Mouse (Mus musculus) kidney, embryonic 14.5 days (tissue): Measurements from ENCODE around the gene Phpt1. TPM values are rescaled to one million over a fixed set of nuclear protein-coding genes. Genes with fewer than 3 reads are reported as not detected.

ENCODE experiments used
- polyA plus RNA-seq: library from polyadenylated mRNA; unstranded; fragments of >200 nt; fragmentation: Nextera tagmentation; extraction: Ambion mirVana; gene quantifications from 2 replicates; pipeline ENCODE4 v1.2.1, GENCODE M21; 2014

Gene Phpt1
- polyA plus RNA-seq, 1 experiment from 2014 or later = 229 TPM

Other genes starting within 250 kb of the Phpt1 start
- gene Man1b1, start 242.9 kb downstream of the Phpt1 start, polyA plus RNA-seq = 89.9 and 106 TPM in 2 replicates
- 15.4 and 16.2 TPM in 2 replicates for gene Dpp7, start 218.9 kb downstream of the Phpt1 start, polyA plus RNA-seq
- 19.3 and 25.0 TPM in 2 replicates for gene Uap1l1, start 209.5 kb downstream of the Phpt1 start, polyA plus RNA-seq
- 45.1 and 47.2 TPM in 2 replicates for gene Sapcd2, start 202.9 kb downstream of the Phpt1 start, polyA plus RNA-seq
- gene Entpd2, start 179.3 kb downstream of the Phpt1 start, polyA plus RNA-seq = 2.0 and 2.7 TPM in 2 replicates
- 32.8 and 34.0 TPM in 2 replicates for gene Npdc1, start 175.9 kb downstream of the Phpt1 start, polyA plus RNA-seq
- gene Fut7, start 152.0 kb downstream of the Phpt1 start, polyA plus RNA-seq = not detected in 2 replicates
- gene Abca2, start 146.5 kb downstream of the Phpt1 start, polyA plus RNA-seq = 8.1 and 11.2 TPM in 2 replicates
- gene Clic3, start 118.4 kb downstream of the Phpt1 start, polyA plus RNA-seq = 0.57 and 1.2 TPM in 2 replicates
- gene Paxx, start 114.1 kb downstream of the Phpt1 start, polyA plus RNA-seq = 23.5 and 23.9 TPM in 2 replicates
- gene Ptgds, start 105.2 kb downstream of the Phpt1 start, polyA plus RNA-seq = 1.1 and 1.5 TPM in 2 replicates
- not detected in 2 replicates for gene Lcn12, start 81.3 kb downstream of the Phpt1 start, polyA plus RNA-seq
- gene Fbxw5, start 74.5 kb downstream of the Phpt1 start, polyA plus RNA-seq = 58.1 and 87.6 TPM in 2 replicates
- 7.9 and 9.8 TPM in 2 replicates for gene C8g, start 73.5 kb downstream of the Phpt1 start, polyA plus RNA-seq
- 30.2 and 34.0 TPM in 2 replicates for gene Traf2, start 28.3 kb downstream of the Phpt1 start, polyA plus RNA-seq
- gene Edf1, start 17.4 kb downstream of the Phpt1 start, polyA plus RNA-seq = 314 and 436 TPM in 2 replicates
- gene Mamdc4, start 379 bp downstream of the Phpt1 start, polyA plus RNA-seq = 3.3 and 7.5 TPM in 2 replicates
- 0.07 and 0.18 TPM in 2 replicates for gene Ajm1, start 6.5 kb upstream of the Phpt1 start, polyA plus RNA-seq
- gene Rabl6, start 33.3 kb upstream of the Phpt1 start, polyA plus RNA-seq = 59.6 and 81.1 TPM in 2 replicates
- gene Ccdc183, start 42.5 kb upstream of the Phpt1 start, polyA plus RNA-seq = 0.23 and 0.29 TPM in 2 replicates
- 24.3 and 35.0 TPM in 2 replicates for gene Tmem141, start 46.8 kb upstream of the Phpt1 start, polyA plus RNA-seq
- gene Fcna, start 52.8 kb upstream of the Phpt1 start, polyA plus RNA-seq = 1.6 and 1.9 TPM in 2 replicates
- gene Lcn8, start 77.9 kb upstream of the Phpt1 start, polyA plus RNA-seq = not detected in 2 replicates
- gene Lcn5, start 82.7 kb upstream of the Phpt1 start, polyA plus RNA-seq = not detected in 2 replicates
- gene Lcn6, start 101.6 kb upstream of the Phpt1 start, polyA plus RNA-seq = not detected in 2 replicates
- gene Lcn10, start 107.5 kb upstream of the Phpt1 start, polyA plus RNA-seq = not detected in 2 replicates
- gene Obp2a, start 124.8 kb upstream of the Phpt1 start, polyA plus RNA-seq = not detected in 2 replicates
- gene Bmyc, start 131.5 kb upstream of the Phpt1 start, polyA plus RNA-seq = 83.2 and 93.7 TPM in 2 replicates
- not detected in 2 replicates for gene Obp2b, start 161.8 kb upstream of the Phpt1 start, polyA plus RNA-seq
- gene Lcn3, start 190.3 kb upstream of the Phpt1 start, polyA plus RNA-seq = 0.45 TPM in 1 of 2 replicates, not detected in the other
- not detected in 2 replicates for gene Lcn11, start 201.8 kb upstream of the Phpt1 start, polyA plus RNA-seq
- not detected in 2 replicates for gene Gm13539, start 207.0 kb upstream of the Phpt1 start, polyA plus RNA-seq
- not detected in 2 replicates for gene Glt6d1, start 240.6 kb upstream of the Phpt1 start, polyA plus RNA-seq
- gene Lcn9, start 247.9 kb upstream of the Phpt1 start, polyA plus RNA-seq = not detected in 2 replicates